Mouse (Mus musculus) urinary bladder, postnatal 14 days (tissue): ENCODE measurements around the gene Dtd1.
A peak's percentile ranks its signal among the peaks of the same experiment; 100 is the strongest.

Experiments used
- DNase-seq: peaks from one replicate; pipeline ENCODE4 v3.0.0; 2021; ENCODE audit warnings: low spot score

The Dtd1 gene

GRCm38 (mm10) chr2:144769118-144769496 lies 169.4 kb downstream of the Dtd1 start:
- DNase-seq, result no peak

- no peak for DNase-seq
These were observed 169.9 kb downstream of the Dtd1 start for GRCm38 (mm10) chr2:144769556-144769955.

GRCm38 (mm10) chr2:144770452-144770941 lies 170.8 kb downstream of the Dtd1 start:
- no peak for DNase-seq

DNA sequence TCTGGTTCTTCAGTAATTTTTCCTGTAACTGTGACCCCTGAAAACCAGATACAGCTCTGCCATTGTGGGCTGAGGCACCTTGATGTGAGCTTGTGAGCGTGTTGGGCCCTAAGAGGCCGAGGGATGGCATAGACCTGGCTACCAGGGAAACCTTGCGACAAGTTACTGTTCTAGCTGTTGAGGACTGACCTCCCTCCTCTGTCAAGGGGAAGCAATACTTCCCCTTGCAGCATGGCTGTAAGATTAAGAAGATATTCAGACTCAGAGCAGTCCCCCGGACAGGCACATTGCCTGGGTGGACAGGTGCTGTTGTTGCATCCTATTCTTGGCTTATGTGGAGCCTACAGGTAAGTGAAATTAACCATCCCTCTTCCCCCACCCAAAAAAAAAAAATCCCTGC lies 172.1 kb downstream of the Dtd1 start:
- no peak for DNase-seq

GRCm38 (mm10) chr2:144774636-144775160 lies 175.0 kb downstream of the Dtd1 start:
- DNase-seq, result peak; percentile 16

GRCm38 (mm10) chr2:144775626-144776025 lies 175.9 kb downstream of the Dtd1 start:
- no peak for DNase-seq

DNA sequence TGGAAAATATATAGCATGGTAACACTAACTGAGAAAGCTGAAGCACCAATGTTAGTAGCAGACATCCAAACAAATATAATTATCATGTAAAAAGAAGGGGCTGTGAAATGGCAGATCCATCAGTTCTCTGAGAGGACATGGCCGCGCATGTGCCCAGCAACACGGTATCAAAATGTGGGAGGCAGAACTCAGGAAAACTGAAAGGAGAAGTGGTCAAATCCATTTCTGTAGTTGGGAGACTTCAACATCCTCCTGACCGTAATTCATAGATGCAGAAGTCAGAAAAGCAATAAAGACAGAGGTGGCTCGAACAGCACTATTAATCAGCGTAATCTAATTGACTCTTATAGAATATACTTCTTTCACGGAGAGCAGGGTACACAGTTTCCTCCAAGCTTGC lies 179.6 kb downstream of the Dtd1 start:
- no peak for DNase-seq

- DNase-seq, result peak; percentile 18
These were observed 181.0 kb downstream of the Dtd1 start for GRCm38 (mm10) chr2:144780731-144781130.

- no peak for DNase-seq
These were observed 182.2 kb downstream of the Dtd1 start for GRCm38 (mm10) chr2:144781871-144782270.

GRCm38 (mm10) chr2:144782481-144782880 lies 182.8 kb downstream of the Dtd1 start:
- no peak for DNase-seq

DNA sequence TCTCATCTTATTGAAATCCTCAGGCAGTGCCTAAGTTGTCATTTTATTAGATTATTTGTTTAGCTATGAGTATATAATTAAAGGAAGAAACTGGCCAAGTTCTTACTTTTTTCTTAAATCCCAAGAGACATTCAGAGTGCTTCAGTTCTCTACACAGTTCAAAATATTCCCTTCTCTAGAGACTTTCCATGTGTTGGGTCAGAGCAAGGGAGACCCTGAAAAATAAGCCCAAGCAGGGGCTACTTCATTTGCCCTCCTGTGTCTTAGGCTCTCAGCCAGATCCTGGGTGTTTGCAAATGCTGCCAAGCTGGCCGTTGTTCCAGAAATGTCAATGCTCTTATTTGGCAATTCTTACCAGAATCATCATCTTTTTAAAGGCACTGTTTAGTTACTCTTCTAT lies 183.5 kb downstream of the Dtd1 start:
- DNase-seq, result no peak

GRCm38 (mm10) chr2:144783831-144784230 lies 184.1 kb downstream of the Dtd1 start:
- no peak for DNase-seq

DNA sequence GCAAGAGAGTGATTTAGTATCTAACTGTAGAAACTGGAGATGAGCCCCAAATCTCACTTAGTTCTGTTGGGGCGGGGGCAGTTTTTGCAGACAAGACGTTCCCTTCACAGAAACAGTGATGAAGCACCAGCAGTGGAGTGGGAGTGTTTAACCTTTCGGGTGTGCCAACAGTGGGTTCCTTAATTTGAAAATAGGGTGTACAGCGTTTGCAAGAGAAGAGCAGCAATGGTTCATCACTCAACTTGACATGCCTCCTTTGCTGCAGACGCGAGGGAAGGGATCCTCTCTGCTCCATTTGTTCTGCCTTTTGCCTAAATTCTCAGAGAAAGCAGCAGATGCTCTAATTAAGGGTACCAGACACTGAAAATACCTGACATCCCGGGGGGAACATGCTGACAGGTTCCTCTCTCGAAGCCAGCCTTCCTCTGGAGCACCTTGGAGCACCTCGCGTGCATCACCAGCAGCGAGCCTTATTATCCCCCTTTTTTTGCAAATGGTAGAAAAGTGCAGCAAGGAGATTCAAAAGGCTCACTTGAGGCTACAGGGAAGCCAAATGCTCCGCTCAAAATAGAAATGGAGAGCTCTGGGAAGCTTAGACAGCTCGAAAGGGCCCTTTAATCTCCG lies 192.1 kb downstream of the Dtd1 start:
- DNase-seq, result no peak

GRCm38 (mm10) chr2:144797515-144797914 lies 197.8 kb downstream of the Dtd1 start:
- no peak for DNase-seq

DNA sequence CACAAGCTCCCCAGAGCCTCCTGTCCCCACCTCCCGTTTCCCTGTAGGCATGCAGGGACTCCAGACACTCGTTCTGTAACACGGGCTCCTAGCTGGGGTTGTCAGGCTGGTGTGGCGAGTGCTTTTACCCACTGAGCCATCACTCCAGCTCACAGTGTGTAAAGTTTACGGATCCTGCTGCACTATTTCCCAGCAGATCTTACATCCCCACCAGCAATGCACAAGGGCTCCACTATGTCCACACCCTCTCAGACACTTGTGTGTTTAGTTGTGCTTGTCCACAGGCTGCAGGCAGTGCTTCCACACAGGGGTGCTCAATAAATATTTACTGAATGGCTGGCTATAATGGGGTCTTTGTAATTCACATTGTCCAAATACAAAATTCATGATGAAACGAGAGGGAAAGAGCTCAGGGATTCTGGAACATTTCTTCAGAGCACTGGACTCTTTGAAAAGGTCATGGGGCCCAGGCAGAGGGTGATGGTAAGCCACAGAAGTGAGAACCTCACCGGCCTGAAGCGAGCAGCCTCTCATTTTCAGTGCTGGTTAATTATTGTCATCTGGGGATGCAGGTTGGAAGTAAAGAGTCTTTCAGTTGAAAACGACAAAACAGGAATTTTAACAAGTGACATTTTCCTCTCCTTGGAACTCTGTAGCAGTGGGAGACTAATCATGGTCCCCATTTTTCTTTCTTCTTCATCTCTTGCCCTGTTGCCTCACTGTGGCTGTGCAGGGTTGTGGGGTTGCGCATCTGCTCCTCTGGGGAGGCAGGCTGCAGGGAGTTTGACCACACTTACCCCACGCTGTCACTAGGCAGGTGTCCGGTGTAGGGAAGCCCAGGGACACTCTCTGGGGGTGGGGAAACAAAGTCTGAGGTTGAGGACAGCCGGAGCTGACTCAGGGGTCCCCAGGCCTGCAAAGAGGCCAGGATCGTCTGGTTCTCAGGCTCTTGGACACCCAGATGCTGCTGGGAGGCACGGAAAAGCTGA lies 208.4 kb downstream of the Dtd1 start:
- no peak for DNase-seq
